Mouse (Mus musculus): ENCODE data around the gene Atg9a.

DNA sequence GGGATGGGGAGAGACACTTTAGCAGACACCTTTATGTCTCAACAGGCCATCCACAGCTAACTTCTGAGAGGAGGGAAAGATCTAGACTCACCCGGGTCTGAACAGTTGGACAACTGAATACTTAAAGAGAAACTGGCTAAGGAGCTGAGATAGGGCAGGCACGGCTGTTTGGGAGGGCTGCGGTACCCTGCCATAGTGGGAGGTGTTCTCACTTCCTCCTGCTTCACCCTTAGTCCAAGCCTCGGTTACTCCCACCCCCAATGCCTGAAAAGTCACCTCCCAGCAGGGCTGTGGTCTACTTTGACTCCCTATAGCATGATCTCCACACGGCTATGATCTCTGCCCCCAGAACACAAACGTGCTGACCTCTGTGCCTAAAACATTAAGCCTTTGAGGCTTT is 31.5 kb upstream of the Atg9a start:
- TF ChIP-seq FLI1 (IDR thresholded peaks at IDR 0.05; ENCODE audit: low read length) (no peak), GATA1 (IDR thresholded peaks at IDR 0.05; ENCODE audit: borderline replicate concordance, low read length) (no peak)
